Mouse (Mus musculus) adrenal gland, postnatal 10 days (tissue): ENCODE measurements around the gene Olfr1346. TPM values are rescaled to one million over a fixed set of nuclear protein-coding genes. Genes with fewer than 3 reads are reported as not detected.
"Not testable (repeated sequence)": the region's sequence is repeated elsewhere in the genome, so short reads cannot be mapped to it uniquely, and the experiment has no call there.

ENCODE experiments used
- DNase-seq: peaks from one replicate; pipeline ENCODE4 v3.0.0; 2021; ENCODE audit warnings: mixed read lengths
- long read RNA-seq, 2 experiments: library from polyadenylated mRNA; stranded (forward); transcript quantifications; one replicate each; pipeline ENCODE4 v2.0.0; 2021
- total RNA-seq, 2 experiments: library from RNA; stranded (reverse); gene quantifications; 2 replicates each; pipeline ENCODE4 v1.2.3; 2021

Olfr1346 gene
- total RNA-seq, result not detected
- long read RNA-seq, experiment 1, result 0 reads
- long read RNA-seq, experiment 2, result 0 reads

- DNase-seq, result no peak
Measured at GRCm38 (mm10) chr7:6466951-6467350, at the start of gene Olfr1346. Gene Olfr1346 (plus strand): TSS chr7:6467101.

GRCm38 (mm10) chr7:6419894-6420293, 47.0 kb upstream of the Olfr1346 start:
- DNase-seq, result no peak

- no peak for DNase-seq
Measured at GRCm38 (mm10) chr7:6429381-6429780, 37.5 kb upstream of the Olfr1346 start.

- DNase-seq, result peak; percentile 33
Measured at GRCm38 (mm10) chr7:6430342-6430741, 36.6 kb upstream of the Olfr1346 start.

GRCm38 (mm10) chr7:6438388-6438787, 28.5 kb upstream of the Olfr1346 start, which contains the start of gene Olfr1344:
Gene Olfr1344 (plus strand): TSS chr7:6438688.
- DNase-seq, result no peak

- DNase-seq, result no peak
Measured at GRCm38 (mm10) chr7:6441173-6441572, 25.7 kb upstream of the Olfr1346 start.

GRCm38 (mm10) chr7:6447771-6448170, 19.1 kb upstream of the Olfr1346 start:
- DNase-seq, result no peak

- DNase-seq, result no peak
Measured at GRCm38 (mm10) chr7:6455868-6456267, 11.0 kb upstream of the Olfr1346 start, which contains the start of gene Olfr1336. Gene Olfr1336 (plus strand): TSS chr7:6456168.

GRCm38 (mm10) chr7:6456399-6456798, 10.5 kb upstream of the Olfr1346 start:
- DNase-seq, result peak; percentile 8

GRCm38 (mm10) chr7:6477633-6478032, 10.7 kb downstream of the Olfr1346 start:
- DNase-seq, result not testable (repeated sequence)

GRCm38 (mm10) chr7:6486841-6487240, 19.9 kb downstream of the Olfr1346 start, which contains the start of gene Olfr5:
Gene Olfr5 (minus strand): TSS chr7:6486941.
- DNase-seq, result no peak

- DNase-seq, result no peak
Measured at GRCm38 (mm10) chr7:6499655-6500054, 32.8 kb downstream of the Olfr1346 start, which contains the start of gene Olfr1347. Gene Olfr1347 (minus strand): TSS chr7:6499755.

- DNase-seq, result no peak
Measured at GRCm38 (mm10) chr7:6508648-6509047, 41.7 kb downstream of the Olfr1346 start, which contains the start of gene Olfr1348. Gene Olfr1348 (minus strand): TSS chr7:6508748.

GRCm38 (mm10) chr7:6521666-6522065, 54.8 kb downstream of the Olfr1346 start:
- no peak for DNase-seq

- no peak for DNase-seq
Measured at GRCm38 (mm10) chr7:6522850-6523249, 55.9 kb downstream of the Olfr1346 start, which contains the start of gene Olfr1349. Gene Olfr1349 (minus strand): TSS chr7:6522950.

GRCm38 (mm10) chr7:6525001-6525400, 58.1 kb downstream of the Olfr1346 start:
- DNase-seq, result peak; percentile 3

- DNase-seq, result peak; percentile 4
Measured at GRCm38 (mm10) chr7:6526141-6526540, 59.2 kb downstream of the Olfr1346 start.

Other genes starting within 250 kb of the Olfr1346 start
- not detected for gene Zscan5b, start 244.8 kb upstream of the Olfr1346 start, total RNA-seq
- gene Epp13, start 214.4 kb upstream of the Olfr1346 start, total RNA-seq, result not detected
- gene Zfp667, start 180.5 kb upstream of the Olfr1346 start, total RNA-seq, result 1 to 10 TPM; 6.4 to 7.8 TPM
- gene Zfp583, start 135.8 kb upstream of the Olfr1346 start, total RNA-seq, result 1 to 10 TPM; 2.7 to 3.1 TPM
- under 1 TPM; 0.87 to 0.91 TPM for gene Gm3854, start 123.3 kb upstream of the Olfr1346 start, total RNA-seq
- gene Zfp78, start 103.8 kb upstream of the Olfr1346 start, total RNA-seq, result 1 to 10 TPM; 1.1 to 2.6 TPM
- 1 to 10 TPM; 3.9 to 8.9 TPM for gene Zfp28, start 83.8 kb upstream of the Olfr1346 start, total RNA-seq
- under 1 TPM; 0.21 to 0.36 TPM for gene Smim17, start 68.4 kb upstream of the Olfr1346 start, total RNA-seq
- gene Gm20715, start 56.8 kb upstream of the Olfr1346 start, total RNA-seq, result under 1 TPM in 1 of 2 experiments, not detected in 1; 0.09 TPM
- not detected for gene Olfr1344, start 28.4 kb upstream of the Olfr1346 start, total RNA-seq
- gene Olfr1336, start 10.9 kb upstream of the Olfr1346 start, total RNA-seq, result not detected
- gene Olfr5, start 19.8 kb downstream of the Olfr1346 start, total RNA-seq, result not detected
- gene Olfr1347, start 32.7 kb downstream of the Olfr1346 start, total RNA-seq, result not detected
- gene Olfr1348, start 41.6 kb downstream of the Olfr1346 start, total RNA-seq, result not detected
- gene Olfr1349, start 55.8 kb downstream of the Olfr1346 start, total RNA-seq, result not detected
- gene Olfr1350, start 97.7 kb downstream of the Olfr1346 start, total RNA-seq, result not detected
- gene Zim1, start 229.3 kb downstream of the Olfr1346 start, total RNA-seq, result 10 to 100 TPM; 28.9 to 33.8 TPM